Mouse (Mus musculus): ENCODE measurements around the gene Rapgef1. TPM values are rescaled to one million over a fixed set of nuclear protein-coding genes. Genes with fewer than 3 reads are reported as not detected.

Gene Rapgef1
- polyA plus RNA-seq, 1 experiment = 23.4 TPM

- Histone ChIP-seq H3K27ac (ENCODE audit: control insufficient read depth, insufficient read depth, low read depth, low read length, poor library complexity) (no peak overlapping the region), H3K4me1 (ENCODE audit: control insufficient read depth, insufficient read depth, low read length) (no peaks in the 10 kb centered on the region), H3K4me3 (replicated peaks; ENCODE audit: control insufficient read depth, low read depth, low read length) (no peak overlapping the region)
- TF ChIP-seq CTCF (IDR thresholded peaks at IDR 0.05; ENCODE audit: control insufficient read depth, insufficient read depth, low read length) = no peak
- TF ChIP-seq POLR2A (IDR thresholded peaks at IDR 0.05; ENCODE audit: borderline replicate concordance, control insufficient read depth, low read depth, low read length) = no peak
- WGBS = 58% methylated on average over 4 of the region's 4 CpGs
Observed at GRCm38 (mm10) chr2:29588006-29588405, 31.5 kb upstream of the Rapgef1 start.

GRCm38 (mm10) chr2:29589266-29589665, 30.3 kb upstream of the Rapgef1 start:
- H3K4me3 ChIP-seq (replicated peaks; ENCODE audit: control insufficient read depth, low read depth, low read length) = no peak overlapping the region
- WGBS = 40% methylated on average over 10 of the region's 10 CpGs
- TF ChIP-seq POLR2A (IDR thresholded peaks at IDR 0.05; ENCODE audit: borderline replicate concordance, control insufficient read depth, low read depth, low read length) (no peak), CTCF (IDR thresholded peaks at IDR 0.05; ENCODE audit: control insufficient read depth, insufficient read depth, low read length) (no peak)
- no peaks in the 10 kb centered on the region for H3K4me1 ChIP-seq (ENCODE audit: control insufficient read depth, insufficient read depth, low read length)
- H3K27ac ChIP-seq (ENCODE audit: control insufficient read depth, insufficient read depth, low read depth, low read length, poor library complexity) = no peak overlapping the region

DNA sequence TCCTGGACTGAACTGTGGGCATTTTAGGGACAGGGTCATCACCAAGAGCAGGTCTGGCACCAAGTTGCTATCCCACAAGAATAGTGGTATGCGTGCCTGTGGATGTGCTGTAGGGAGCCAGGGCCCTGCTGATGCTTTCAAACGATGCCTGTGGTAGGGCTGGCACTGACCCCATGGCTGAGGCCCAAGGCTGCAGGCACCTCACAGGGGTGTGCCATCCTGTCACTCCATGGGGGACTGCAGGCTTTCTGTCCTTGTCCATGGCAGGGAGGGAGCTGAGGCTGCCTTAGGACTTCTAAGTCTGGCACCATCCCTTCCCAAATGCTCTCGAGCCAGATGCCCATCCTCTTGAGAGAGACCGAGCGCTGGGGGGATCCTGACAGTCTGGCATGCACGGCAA, 27.9 kb upstream of the Rapgef1 start:
- 76% methylated on average over 6 of the region's 6 CpGs for WGBS
- Histone ChIP-seq H3K4me1 (ENCODE audit: control insufficient read depth, insufficient read depth, low read length) (no peaks in the 10 kb centered on the region), H3K4me3 (replicated peaks; ENCODE audit: control insufficient read depth, low read depth, low read length) (no peak overlapping the region), H3K27ac (ENCODE audit: control insufficient read depth, insufficient read depth, low read depth, low read length, poor library complexity) (no peak overlapping the region)
- TF ChIP-seq CTCF (IDR thresholded peaks at IDR 0.05; ENCODE audit: control insufficient read depth, insufficient read depth, low read length) (no peak), POLR2A (IDR thresholded peaks at IDR 0.05; ENCODE audit: borderline replicate concordance, control insufficient read depth, low read depth, low read length) (no peak)

- Histone ChIP-seq H3K4me1 (ENCODE audit: control insufficient read depth, insufficient read depth, low read length) (no peaks in the 10 kb centered on the region), H3K4me3 (replicated peaks; ENCODE audit: control insufficient read depth, low read depth, low read length) (no peak overlapping the region), H3K27ac (ENCODE audit: control insufficient read depth, insufficient read depth, low read depth, low read length, poor library complexity) (no peak overlapping the region)
- WGBS = 50% methylated on average over 8 of the region's 8 CpGs
- TF ChIP-seq POLR2A (IDR thresholded peaks at IDR 0.05; ENCODE audit: borderline replicate concordance, control insufficient read depth, low read depth, low read length) (no peak), CTCF (IDR thresholded peaks at IDR 0.05; ENCODE audit: control insufficient read depth, insufficient read depth, low read length) (no peak)
Observed at GRCm38 (mm10) chr2:29592537-29592936, 27.0 kb upstream of the Rapgef1 start.

DNA sequence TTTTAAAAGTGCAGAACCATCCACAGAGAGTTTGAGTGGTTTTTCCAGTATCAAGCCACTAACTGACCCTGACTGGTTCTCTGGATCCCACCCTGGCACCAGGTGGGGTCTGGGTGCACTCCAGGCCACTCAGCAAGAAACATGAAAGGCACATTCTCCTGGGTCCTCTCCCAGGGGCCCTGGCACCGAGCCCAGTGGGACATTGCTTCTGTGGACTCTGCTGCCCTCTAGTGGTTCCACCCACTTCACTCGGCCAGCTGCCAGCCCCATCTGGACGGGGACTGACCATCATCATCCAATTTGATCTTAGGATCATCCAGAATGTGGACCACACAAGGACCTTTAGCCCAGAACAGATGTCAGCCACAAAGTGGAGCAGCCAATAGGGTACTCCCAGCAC, 15.6 kb upstream of the Rapgef1 start:
- Histone ChIP-seq H3K4me3 (replicated peaks; ENCODE audit: control insufficient read depth, low read depth, low read length) (no peak overlapping the region), H3K4me1 (ENCODE audit: control insufficient read depth, insufficient read depth, low read length) (no peaks in the 10 kb centered on the region), H3K27ac (ENCODE audit: control insufficient read depth, insufficient read depth, low read depth, low read length, poor library complexity) (no peak overlapping the region)
- TF ChIP-seq POLR2A (IDR thresholded peaks at IDR 0.05; ENCODE audit: borderline replicate concordance, control insufficient read depth, low read depth, low read length) (no peak), CTCF (IDR thresholded peaks at IDR 0.05; ENCODE audit: control insufficient read depth, insufficient read depth, low read length) (peak; percentile 87)
- WGBS = 0% methylated on average over 3 of the region's 3 CpGs

- 94% methylated on average over 5 of the region's 5 CpGs for WGBS
- TF ChIP-seq CTCF (IDR thresholded peaks at IDR 0.05; ENCODE audit: control insufficient read depth, insufficient read depth, low read length) (no peak), POLR2A (IDR thresholded peaks at IDR 0.05; ENCODE audit: borderline replicate concordance, control insufficient read depth, low read depth, low read length) (no peak)
- no peak overlapping the region for H3K27ac ChIP-seq (ENCODE audit: control insufficient read depth, insufficient read depth, low read depth, low read length, poor library complexity)
- no peak overlapping the region for H3K4me3 ChIP-seq (replicated peaks; ENCODE audit: control insufficient read depth, low read depth, low read length)
- H3K4me1 ChIP-seq (ENCODE audit: control insufficient read depth, insufficient read depth, low read length) = no peaks in the 10 kb centered on the region
Observed at GRCm38 (mm10) chr2:29605591-29605990, 13.9 kb upstream of the Rapgef1 start.

GRCm38 (mm10) chr2:29606460-29606859, 13.1 kb upstream of the Rapgef1 start:
- H3K4me1 ChIP-seq (ENCODE audit: control insufficient read depth, insufficient read depth, low read length) = no peaks in the 10 kb centered on the region
- no peak overlapping the region for H3K27ac ChIP-seq (ENCODE audit: control insufficient read depth, insufficient read depth, low read depth, low read length, poor library complexity)
- 20% methylated on average over 6 of the region's 6 CpGs for WGBS
- H3K4me3 ChIP-seq (replicated peaks; ENCODE audit: control insufficient read depth, low read depth, low read length) = no peak overlapping the region
- no peak for TF ChIP-seq CTCF (IDR thresholded peaks at IDR 0.05; ENCODE audit: control insufficient read depth, insufficient read depth, low read length)
- no peak for TF ChIP-seq POLR2A (IDR thresholded peaks at IDR 0.05; ENCODE audit: borderline replicate concordance, control insufficient read depth, low read depth, low read length)

DNA sequence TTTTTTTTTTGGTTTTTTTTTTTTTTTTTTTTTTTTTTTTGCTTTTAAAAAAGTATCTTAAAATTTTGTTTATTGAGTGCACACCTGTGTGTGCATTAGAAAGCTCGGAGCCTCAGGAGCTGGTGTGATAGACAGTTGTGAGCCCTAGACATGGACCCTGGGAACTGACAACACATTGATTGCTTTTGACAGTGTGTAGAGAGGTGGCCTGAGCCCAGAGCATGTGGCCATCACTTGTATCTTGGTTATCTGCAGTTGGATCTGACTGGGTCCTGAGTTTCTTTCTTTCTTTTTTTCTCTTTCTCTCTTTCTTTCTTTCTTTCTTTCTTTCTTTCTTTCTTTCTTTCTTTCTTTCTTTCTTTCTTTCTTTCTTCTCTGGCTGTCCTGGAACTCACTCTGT, 2.2 kb upstream of the Rapgef1 start:
- TF ChIP-seq POLR2A (IDR thresholded peaks at IDR 0.05; ENCODE audit: borderline replicate concordance, control insufficient read depth, low read depth, low read length) (no peak), CTCF (IDR thresholded peaks at IDR 0.05; ENCODE audit: control insufficient read depth, insufficient read depth, low read length) (no peak)
- Histone ChIP-seq H3K27ac (ENCODE audit: control insufficient read depth, insufficient read depth, low read depth, low read length, poor library complexity) (no peak overlapping the region), H3K4me3 (replicated peaks; ENCODE audit: control insufficient read depth, low read depth, low read length) (no peak overlapping the region), H3K4me1 (ENCODE audit: control insufficient read depth, insufficient read depth, low read length) (peaks cover 5% of the 10 kb centered on the region)
- WGBS = 94% methylated on average over 1 of the region's 1 CpGs

DNA sequence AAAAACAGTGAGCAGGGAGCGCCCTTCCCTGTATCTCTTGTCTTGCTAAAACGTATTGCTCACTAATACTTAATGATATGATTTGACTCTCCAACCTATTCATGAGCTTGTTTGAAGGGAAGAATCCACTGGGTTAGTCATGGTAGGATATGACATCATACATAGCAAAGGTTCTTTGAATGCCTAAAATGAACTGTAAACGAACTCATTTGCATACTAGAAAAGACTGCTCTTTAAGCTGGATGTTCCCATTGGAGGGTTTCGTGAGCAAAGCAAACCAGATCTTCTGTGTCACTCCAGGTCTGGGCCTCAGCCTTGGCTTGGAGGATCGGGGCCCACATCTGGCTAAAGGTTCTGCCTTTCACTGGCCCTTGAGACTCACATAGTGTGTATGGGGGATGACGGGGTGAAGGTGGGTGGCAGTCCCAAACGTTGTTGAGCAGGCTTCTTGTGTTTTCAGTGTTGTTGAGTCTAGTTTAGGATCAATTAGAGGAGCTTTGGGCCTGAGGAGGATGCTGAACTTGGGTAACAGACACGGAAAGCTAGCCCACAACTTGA, 515 bp upstream of the Rapgef1 start:
- TF ChIP-seq POLR2A (IDR thresholded peaks at IDR 0.05; ENCODE audit: borderline replicate concordance, control insufficient read depth, low read depth, low read length) = no peak
- Histone ChIP-seq H3K27ac (ENCODE audit: control insufficient read depth, insufficient read depth, low read depth, low read length, poor library complexity) (no peak overlapping the region), H3K4me3 (replicated peaks; ENCODE audit: control insufficient read depth, low read depth, low read length) (peak overlapping the region; percentile 12), H3K4me1 (ENCODE audit: control insufficient read depth, insufficient read depth, low read length) (peaks cover 12% of the 10 kb centered on the region)
- 61% methylated on average over 8 of the region's 8 CpGs for WGBS
